Mouse (Mus musculus) inflammation-experienced regulatory T-cells, adult 6 months (primary cell): ENCODE measurements around the gene 1110008P14Rik. TPM values are rescaled to one million over a fixed set of nuclear protein-coding genes. Genes with fewer than 3 reads are reported as not detected.

ENCODE experiments used
- ATAC-seq: one replicate; pipeline ENCODE4 v1.8.0; 2017
- polyA plus RNA-seq, 3 experiments: library from polyadenylated mRNA; unstranded; fragments of 100-300 nt; shearing (Covaris generic); gene quantifications; one replicate each; pipeline ENCODE4 v1.2.1; 2017

The 1110008P14Rik gene
- polyA plus RNA-seq, 3 experiments from 2014 or later: 43.1 to 73.3 (median 57.4) TPM

GRCm38 (mm10) chr2:32341634-32341939 lies 40.2 kb downstream of the 1110008P14Rik start:
- no peak for ATAC-seq

- ATAC-seq: no peak
These were observed 40.7 kb downstream of the 1110008P14Rik start for GRCm38 (mm10) chr2:32340836-32341633.

- no peak for ATAC-seq
These were observed 41.7 kb downstream of the 1110008P14Rik start for GRCm38 (mm10) chr2:32339912-32340642.

- ATAC-seq: no peak
These were observed 45.9 kb downstream of the 1110008P14Rik start for GRCm38 (mm10) chr2:32335888-32336287.

- no peak for ATAC-seq
These were observed 49.6 kb downstream of the 1110008P14Rik start for GRCm38 (mm10) chr2:32332159-32332558.

GRCm38 (mm10) chr2:32329531-32329930 lies 52.2 kb downstream of the 1110008P14Rik start:
- ATAC-seq: no peak

GRCm38 (mm10) chr2:32328911-32329460 lies 52.8 kb downstream of the 1110008P14Rik start:
- no peak for ATAC-seq

- no peak for ATAC-seq
These were observed 54.5 kb downstream of the 1110008P14Rik start for GRCm38 (mm10) chr2:32327200-32327599.

Other genes starting within 250 kb of the 1110008P14Rik start
- gene Prrc2b, start 230.9 kb downstream of the 1110008P14Rik start, polyA plus RNA-seq: 10 to 100 TPM; 33.6 to 40.3 (median 35.2) TPM
- gene Pomt1, start 145.3 kb downstream of the 1110008P14Rik start, polyA plus RNA-seq: 1 to 10 TPM; 2.4 to 4.2 (median 3.0) TPM
- 10 to 100 TPM; 33.2 to 37.9 (median 36.2) TPM for gene Uck1, start 121.8 kb downstream of the 1110008P14Rik start, polyA plus RNA-seq
- gene Golga2, start 94.6 kb downstream of the 1110008P14Rik start, polyA plus RNA-seq: 10 to 100 TPM; 17.4 to 21.7 (median 21.4) TPM
- 100 to 1,000 TPM; 155 to 247 (median 208) TPM for gene Swi5, start 93.9 kb downstream of the 1110008P14Rik start, polyA plus RNA-seq
- 10 to 100 TPM; 52.5 to 84.8 (median 55.5) TPM for gene Ciz1, start 29.6 kb downstream of the 1110008P14Rik start, polyA plus RNA-seq
- gene Dnm1, start 28.6 kb downstream of the 1110008P14Rik start, polyA plus RNA-seq: not detected
- under 1 TPM in 1 of 3 experiments, not detected in 2; 0.93 TPM for gene Lcn2, start 6.3 kb upstream of the 1110008P14Rik start, polyA plus RNA-seq
- under 1 TPM; 0.32 to 0.63 (median 0.44) TPM for gene Ptges2, start 14.0 kb upstream of the 1110008P14Rik start, polyA plus RNA-seq
- gene Naif1, start 68.5 kb upstream of the 1110008P14Rik start, polyA plus RNA-seq: 1 to 10 TPM; 4.6 to 6.0 (median 4.8) TPM
- 1 to 10 TPM; 2.2 to 4.4 (median 4.3) TPM for gene Slc25a25, start 69.5 kb upstream of the 1110008P14Rik start, polyA plus RNA-seq
- 10 to 100 TPM; 40.7 to 52.4 (median 50.7) TPM for gene Fam102a, start 153.4 kb upstream of the 1110008P14Rik start, polyA plus RNA-seq
- 100 to 1,000 TPM; 126 to 160 (median 144) TPM for gene Dpm2, start 188.9 kb upstream of the 1110008P14Rik start, polyA plus RNA-seq
- gene Pip5kl1, start 192.9 kb upstream of the 1110008P14Rik start, polyA plus RNA-seq: not detected
- gene 9430097D07Rik, start 193.7 kb upstream of the 1110008P14Rik start, polyA plus RNA-seq: under 1 TPM in 1 of 3 experiments, not detected in 2; 0.31 TPM
- 10 to 100 TPM; 31.5 to 42.6 (median 33.5) TPM for gene St6galnac4, start 205.2 kb upstream of the 1110008P14Rik start, polyA plus RNA-seq
- 1 to 10 TPM; 3.4 to 5.1 (median 4.3) TPM for gene St6galnac6, start 217.8 kb upstream of the 1110008P14Rik start, polyA plus RNA-seq
- gene Ak1, start 239.8 kb upstream of the 1110008P14Rik start, polyA plus RNA-seq: under 1 TPM in 1 of 3 experiments, not detected in 2; 0.52 TPM